Mouse (Mus musculus): Measurements from ENCODE around the gene Pycard. TPM values are rescaled to one million over a fixed set of nuclear protein-coding genes. Genes with fewer than 3 reads are reported as not detected.

Pycard gene
- total and polyA plus RNA-seq, 3 experiments = 6.9 to 32.8 (median 8.8) TPM

GRCm38 (mm10) chr7:128009715-128010340 lies 16.2 kb upstream of the Pycard start:
- Histone ChIP-seq H3K79me2 (replicated peaks; ENCODE audit: control insufficient read depth, insufficient read depth, low read length) (no peaks in the 10 kb centered on the region), H3K4me1 (ENCODE audit: control insufficient read depth, insufficient read depth, low read length) (no peaks in the 10 kb centered on the region), H3K27ac (no peak overlapping the region), H3K27me3 (ENCODE audit: control insufficient read depth, insufficient read depth, low read length) (no peaks in the 10 kb centered on the region; the same call in 1 of the 2 replicates), H3K9ac (ENCODE audit: low read depth, low read length) (no peak overlapping the region), H3K4me3 (no peak overlapping the region), H3K36me3 (ENCODE audit: control insufficient read depth, insufficient read depth, low read length) (no peaks in the 10 kb centered on the region)
- no peak for DNase-seq
- TF ChIP-seq CTCF (IDR thresholded peaks at IDR 0.05) = no peak
- no peak for TF ChIP-seq EP300 (IDR thresholded peaks at IDR 0.05; ENCODE audit: insufficient read depth, low read depth, low read length)
- TF ChIP-seq POLR2A (IDR thresholded peaks at IDR 0.05; ENCODE audit: insufficient read depth, low read depth, low read length) = no peak
- intact Hi-C loops (cut with DNase I) = no loop called here
- 49% methylated on average over 40 of the region's 40 CpGs for WGBS

GRCm38 (mm10) chr7:128006193-128006592 lies 12.5 kb upstream of the Pycard start:
- H3K36me3 ChIP-seq (ENCODE audit: control insufficient read depth, insufficient read depth, low read length) = no peaks in the 10 kb centered on the region
- no peak for DNase-seq
- H3K79me2 ChIP-seq (replicated peaks; ENCODE audit: control insufficient read depth, insufficient read depth, low read length) = no peaks in the 10 kb centered on the region
- H3K4me3 ChIP-seq = no peak overlapping the region
- H3K27ac ChIP-seq = no peak overlapping the region
- TF ChIP-seq POLR2A (IDR thresholded peaks at IDR 0.05; ENCODE audit: insufficient read depth, low read depth, low read length) (no peak), CTCF (IDR thresholded peaks at IDR 0.05) (no peak), EP300 (IDR thresholded peaks at IDR 0.05; ENCODE audit: insufficient read depth, low read depth, low read length) (no peak)
- H3K27me3 ChIP-seq (ENCODE audit: control insufficient read depth, insufficient read depth, low read length) = no peaks in the 10 kb centered on the region; the same call in 1 of the 2 replicates
- H3K9ac ChIP-seq (ENCODE audit: low read depth, low read length) = no peak overlapping the region; the same call in 1 of the 2 replicates
- intact Hi-C loops (cut with DNase I) = no loop called here
- WGBS = 56% methylated on average over 7 of the region's 7 CpGs
- H3K4me1 ChIP-seq (ENCODE audit: control insufficient read depth, insufficient read depth, low read length) = peaks cover 3% of the 10 kb centered on the region; the same call in 1 of the 2 replicates

GRCm38 (mm10) chr7:128004487-128005362 lies 11.1 kb upstream of the Pycard start:
- peak; percentile 41 to 46 for DNase-seq
- Histone ChIP-seq H3K4me3 (peak overlapping the region; percentile 50), H3K36me3 (ENCODE audit: control insufficient read depth, insufficient read depth, low read length) (peaks cover 5% of the 10 kb centered on the region; the same call in 1 of the 2 replicates), H3K9ac (ENCODE audit: low read depth, low read length) (peak overlapping the region; percentile 79), H3K79me2 (replicated peaks; ENCODE audit: control insufficient read depth, insufficient read depth, low read length) (no peaks in the 10 kb centered on the region), H3K27ac (peak overlapping the region; percentile 92), H3K4me1 (ENCODE audit: control insufficient read depth, insufficient read depth, low read length) (peaks cover 5% of the 10 kb centered on the region; the same call in 1 of the 2 replicates), H3K27me3 (ENCODE audit: control insufficient read depth, insufficient read depth, low read length) (no peaks in the 10 kb centered on the region)
- WGBS = 35% methylated on average over 35 of the region's 35 CpGs
- intact Hi-C loops (cut with DNase I) = loop anchor here (2.0 kb wide), 1 partner anchor 200 kb away; no protein-coding TSS in a partner anchor
- no peak; the same call in 1 of the 2 replicates for TF ChIP-seq POLR2A (IDR thresholded peaks at IDR 0.05; ENCODE audit: insufficient read depth, low read depth, low read length)
- no peak for TF ChIP-seq CTCF (IDR thresholded peaks at IDR 0.05)
- no peak for TF ChIP-seq EP300 (IDR thresholded peaks at IDR 0.05; ENCODE audit: insufficient read depth, low read depth, low read length)

GRCm38 (mm10) chr7:128004150-128004486 lies 10.5 kb upstream of the Pycard start:
- H3K36me3 ChIP-seq (ENCODE audit: control insufficient read depth, insufficient read depth, low read length) = peaks cover 5% of the 10 kb centered on the region; the same call in 1 of the 2 replicates
- H3K4me1 ChIP-seq (ENCODE audit: control insufficient read depth, insufficient read depth, low read length) = peaks cover 5% of the 10 kb centered on the region; the same call in 1 of the 2 replicates
- intact Hi-C loops (cut with DNase I) = loop anchor here (2.0 kb wide), 1 partner anchor 201 kb away; no protein-coding TSS in a partner anchor
- no peaks in the 10 kb centered on the region for H3K27me3 ChIP-seq (ENCODE audit: control insufficient read depth, insufficient read depth, low read length)
- no peaks in the 10 kb centered on the region for H3K79me2 ChIP-seq (replicated peaks; ENCODE audit: control insufficient read depth, insufficient read depth, low read length)
- H3K4me3 ChIP-seq = peak overlapping the region; percentile 50
- peak overlapping the region; percentile 92 for H3K27ac ChIP-seq
- WGBS = 35% methylated on average over 5 of the region's 5 CpGs
- H3K9ac ChIP-seq (ENCODE audit: low read depth, low read length) = peak overlapping the region; percentile 79
- TF ChIP-seq POLR2A (IDR thresholded peaks at IDR 0.05; ENCODE audit: insufficient read depth, low read depth, low read length) = no peak
- no peak for TF ChIP-seq CTCF (IDR thresholded peaks at IDR 0.05)
- no peak for TF ChIP-seq EP300 (IDR thresholded peaks at IDR 0.05; ENCODE audit: insufficient read depth, low read depth, low read length)
- DNase-seq = no peak

GRCm38 (mm10) chr7:128003688-128004087 lies 10.0 kb upstream of the Pycard start, which contains the start of gene Trim72:
Gene Trim72 (plus strand): TSS chr7:128003949.
- intact Hi-C loops (cut with DNase I) = loop anchor here (2.0 kb wide), 1 partner anchor 201 kb away; no protein-coding TSS in a partner anchor
- WGBS = 47% methylated on average over 2 of the region's 2 CpGs

More at GRCm38 (mm10) chr7:128003688-128004087, 10.0 kb upstream of the Pycard start, which contains the start of gene Trim72:
- H3K27ac ChIP-seq = peak within 1 kb of the TSS; percentile 92
- H3K27me3 ChIP-seq (ENCODE audit: control insufficient read depth, insufficient read depth, low read length) = no peaks in the 10 kb centered on the region
- H3K4me1 ChIP-seq (ENCODE audit: control insufficient read depth, insufficient read depth, low read length) = peaks cover 5% of the 10 kb centered on the region; the same call in 1 of the 2 replicates
- H3K9ac ChIP-seq (ENCODE audit: low read depth, low read length) = peak within 1 kb of the TSS; percentile 79
- TF ChIP-seq POLR2A (IDR thresholded peaks at IDR 0.05; ENCODE audit: insufficient read depth, low read depth, low read length) = peak; percentile 86
- peak; percentile 86; the same call in 1 of the 2 replicates for TF ChIP-seq EP300 (IDR thresholded peaks at IDR 0.05; ENCODE audit: insufficient read depth, low read depth, low read length)
- TF ChIP-seq CTCF (IDR thresholded peaks at IDR 0.05) = no peak
- H3K4me3 ChIP-seq = peak within 1 kb of the TSS; percentile 50
- peak; percentile 56 to 72 for DNase-seq
- peaks cover 5% of the 10 kb centered on the region; the same call in 1 of the 2 replicates for H3K36me3 ChIP-seq (ENCODE audit: control insufficient read depth, insufficient read depth, low read length)
- no peaks in the 10 kb centered on the region for H3K79me2 ChIP-seq (replicated peaks; ENCODE audit: control insufficient read depth, insufficient read depth, low read length)
